ENCODE assay signal across 8 mouse cellular contexts in the genomic region with DNA sequence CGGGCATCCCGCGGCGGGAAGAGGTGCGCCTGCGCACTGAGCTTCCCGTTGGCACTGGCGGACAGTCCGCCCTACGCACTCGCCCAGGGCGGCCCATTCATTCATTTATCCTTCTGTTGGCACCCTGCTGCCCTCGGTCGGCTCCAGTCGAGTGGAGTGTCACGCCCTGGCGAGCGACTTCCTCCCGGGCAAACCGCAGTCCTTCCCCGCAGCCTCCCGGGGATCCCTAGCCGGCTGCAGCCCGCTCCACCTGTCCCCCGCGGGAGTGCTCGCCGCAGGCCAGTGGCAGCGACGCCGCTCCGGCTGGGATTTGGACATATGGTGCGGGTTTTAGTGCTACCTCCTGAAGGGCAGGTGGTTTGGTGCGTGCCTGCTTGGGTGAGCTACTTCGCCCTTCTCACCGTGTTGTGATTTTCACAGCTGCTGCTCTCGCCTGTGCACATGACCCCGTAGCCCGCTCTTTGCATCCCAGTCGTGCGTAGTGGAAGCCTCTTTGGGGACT. TPM values are rescaled to one million over a fixed set of nuclear protein-coding genes. Genes with fewer than 3 reads are reported as not detected.
DNase-seq lines count a peak whose midpoint lies in the region; ATAC-seq and TF ChIP-seq lines count a peak whose summit lies in the region.

No protein-coding gene starts in this region.

- peaks cover 13% of the 10 kb centered on the region for H3K79me2 ChIP-seq in macrophage (ENCODE audit: inconsistent target)

- H3K9ac ChIP-seq in heart, embryonic 12.5 days = peak overlapping the region; percentile 91
- H3K9ac ChIP-seq in forebrain, postnatal 0 days = peak overlapping the region; percentile 67

- peak; percentile 85 for ATAC-seq in heart, embryonic 12.5 days (ENCODE audit: insufficient number of reproducible peaks, low FRiP score)
- peak; percentile 88 for ATAC-seq in forebrain, postnatal 0 days

- TF ChIP-seq CTCF in forebrain, postnatal 0 days (IDR thresholded peaks at IDR 0.05; ENCODE audit: low read depth) = no peak

- H3K4me1 ChIP-seq in heart, embryonic 12.5 days (replicated peaks) = peaks cover 8% of the 10 kb centered on the region
- 0 out of 2 replicates have a peak, but pooled peaks cover 3% of the 10 kb centered on the region for H3K4me1 ChIP-seq in forebrain, postnatal 0 days (ENCODE audit: insufficient read depth)

- no peaks in the 10 kb centered on the region for H3K27me3 ChIP-seq in heart, embryonic 12.5 days (replicated peaks)
- no peaks in the 10 kb centered on the region for H3K27me3 ChIP-seq in forebrain, postnatal 0 days (ENCODE audit: insufficient read depth, low read length)

- under 1% methylated on average over 41 of the region's 41 CpGs for WGBS in heart, embryonic 12.5 days
- WGBS in forebrain, postnatal 0 days = 3% methylated on average over 41 of the region's 41 CpGs
- WGBS in macrophage (ENCODE audit: missing documents) = under 1% methylated on average over 33 of the region's 41 CpGs

- intact Hi-C loops in heart, postnatal 14 days (cut with DNase I) = no loop called here

- H3K4me2 ChIP-seq in heart, embryonic 12.5 days = peak overlapping the region; percentile 79
- H3K4me2 ChIP-seq in forebrain, postnatal 0 days (ENCODE audit: low read depth) = peak overlapping the region; percentile 92

- H3K27ac ChIP-seq in heart, embryonic 12.5 days (ENCODE audit: poor library complexity, severe bottlenecking) = peak overlapping the region; percentile 40; the same call in 1 of the 2 replicates
- peak overlapping the region; percentile 66; the same call in 1 of the 2 replicates for H3K27ac ChIP-seq in forebrain, postnatal 0 days (ENCODE audit: low read depth, low read length)
- peak overlapping the region; percentile 53; the same call in 1 of the 2 replicates for H3K27ac ChIP-seq in macrophage

- H3K9me3 ChIP-seq in heart, embryonic 12.5 days (replicated peaks) = peaks cover 2% of the 10 kb centered on the region; the same call in 1 of the 2 replicates
- no peaks in the 10 kb centered on the region for H3K9me3 ChIP-seq in forebrain, postnatal 0 days (ENCODE audit: low read length)

- DNase-seq in heart, postnatal 14 days = no peak
- DNase-seq in MEL-GATA-1-ER (ENCODE audit: extremely low read depth, low read depth) = peak; percentile 33
- DNase-seq in forebrain, postnatal 0 days = no peak
- DNase-seq in gastrocnemius, adult 8-10 months (ENCODE audit: low spot score in 2 of 2) = no peak
- no peak for DNase-seq in cerebellum, adult 8-10 months
- DNase-seq in adrenal gland, postnatal 14 days = no peak

- peaks cover 13% of the 10 kb centered on the region for H3K36me3 ChIP-seq in heart, embryonic 12.5 days
- H3K36me3 ChIP-seq in forebrain, postnatal 0 days (ENCODE audit: insufficient read depth) = no peaks in the 10 kb centered on the region
- no peaks in the 10 kb centered on the region for H3K36me3 ChIP-seq in macrophage (ENCODE audit: inconsistent target)

- peak overlapping the region; percentile 86 for H3K4me3 ChIP-seq in heart, embryonic 12.5 days
- peak overlapping the region; percentile 79 for H3K4me3 ChIP-seq in forebrain, postnatal 0 days (ENCODE audit: low read depth, low read length)
- peak overlapping the region; percentile 68 for H3K4me3 ChIP-seq in macrophage (ENCODE audit: inconsistent target)

RNA-seq across cellular contexts. Expression of a gene that starts 0.4 kb away (rescaled TPM):
- polyA plus RNA-seq in heart, embryonic 12.5 days (2016; fragmentation: Nextera tagmentation; extraction: Ambion mirVana) = 29.8 and 30.8 TPM in 2 replicates
- 1 to 10 TPM; 1.6 to 2.0 TPM for total RNA-seq in heart, postnatal 14 days (2021)
- total RNA-seq in forebrain, postnatal 0 days (2014; rRNA removed) = 29.9 and 36.8 TPM in 2 replicates
- 18.4 and 23.5 TPM in 2 replicates for polyA plus RNA-seq in forebrain, postnatal 0 days (2015; fragmentation: Nextera tagmentation; extraction: Ambion mirVana)
- total RNA-seq in macrophage (2018; cell fraction: chromatin; rRNA removed) = 10 to 100 TPM in 11 of 26 experiments, 1 to 10 TPM in 15; 4.1 to 18.9 (median 9.4) TPM
- total RNA-seq in macrophage (2018; cell fraction: cytosol; rRNA removed) = 1 to 10 TPM in 21 of 26 experiments, under 1 TPM in 5; 0.65 to 2.7 (median 1.3) TPM
- 10 to 100 TPM in 5 of 26 experiments, 1 to 10 TPM in 21; 2.9 to 45.0 (median 7.4) TPM for total RNA-seq in macrophage (2018; cell fraction: nucleus; rRNA removed)
- 0.93 to 5.0 TPM (median 1.7 TPM) in 3 replicates for polyA plus RNA-seq in macrophage (2018)
- under 1 TPM in 3 of 4 experiments, not detected in 1; 0.24 to 0.27 (median 0.27) TPM for total RNA-seq in gastrocnemius, adult 8-10 months (2022)
- 6.7 and 7.0 TPM in 2 replicates for total RNA-seq in adrenal gland, postnatal 14 days (2021)

RNA-seq across cellular contexts. Expression of a gene that starts 38.4 kb away (rescaled TPM):
- polyA plus RNA-seq in heart, embryonic 12.5 days (2016; fragmentation: Nextera tagmentation; extraction: Ambion mirVana) = 0.86 and 1.7 TPM in 2 replicates
- not detected for total RNA-seq in heart, postnatal 14 days (2021)
- total RNA-seq in forebrain, postnatal 0 days (2014; rRNA removed) = 5.5 and 8.4 TPM in 2 replicates
- 3.2 and 4.3 TPM in 2 replicates for polyA plus RNA-seq in forebrain, postnatal 0 days (2015; fragmentation: Nextera tagmentation; extraction: Ambion mirVana)
- total RNA-seq in macrophage (2018; cell fraction: chromatin; rRNA removed) = not detected
- not detected for total RNA-seq in macrophage (2018; cell fraction: cytosol; rRNA removed)
- not detected for total RNA-seq in macrophage (2018; cell fraction: nucleus; rRNA removed)
- not detected in 3 replicates for polyA plus RNA-seq in macrophage (2018)
- total RNA-seq in gastrocnemius, adult 8-10 months (2022) = not detected
- not detected in 2 replicates for total RNA-seq in adrenal gland, postnatal 14 days (2021)
